Comparison of ENCODE assay signal across 23 mouse cellular contexts in the genomic region with DNA sequence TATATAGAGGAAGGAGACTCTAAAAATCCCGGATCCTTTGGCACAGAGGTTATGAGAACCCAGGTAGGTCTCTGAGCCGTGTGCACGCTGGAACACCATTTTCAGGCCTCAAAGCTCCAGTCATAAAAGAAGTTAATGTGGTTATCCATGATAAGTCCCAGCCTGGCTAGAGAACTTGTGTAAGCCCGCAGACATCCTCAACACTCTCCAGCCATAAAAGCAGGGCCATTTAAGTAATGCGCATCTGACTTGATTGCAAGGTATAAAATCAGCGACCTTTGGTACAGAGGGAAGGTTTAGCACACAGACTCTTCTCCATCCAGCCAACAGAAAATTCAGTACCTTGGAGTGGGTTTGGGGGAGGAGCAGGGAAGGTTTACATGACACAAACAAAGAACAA.
"Had no signal": no experiment of that assay in that cellular context is flagged by ENCODE, and none has a peak within 500 bp of the region (broad histone marks: within the 10 kb centered on the region; RNA-seq: fewer than 3 reads in every experiment).

No protein-coding gene starts in this region.

- H3K4me2 ChIP-seq: liver, embryonic 15.5 days; lung, embryonic 15.5 days; midbrain, embryonic 11.5 days; midbrain, embryonic 13.5 days; neural tube, embryonic 13.5 days; neural tube, embryonic 15.5 days had no signal

- H3K9me3 ChIP-seq: liver, embryonic 15.5 days; lung, embryonic 15.5 days; neural tube, embryonic 13.5 days; neural tube, embryonic 15.5 days had no signal

- DNase-seq: liver, postnatal 0 days; lung, adult 2 months; lung, postnatal 14 days; lung, postnatal 36 days; retina, postnatal 1 day; right cerebral cortex, adult 18-20 months; right cerebral cortex, postnatal 25 days; right cerebral cortex, postnatal 4 days; spleen, adult 18-20 months; thymus, adult 18-20 months; thymus, postnatal 14 days; thymus, postnatal 36 days had no signal

- ATAC-seq: liver, postnatal 0 days; lung, postnatal 0 days; midbrain, embryonic 13.5 days; midbrain, embryonic 16.5 days had no signal

- H3K4me3 ChIP-seq: liver, embryonic 15.5 days; lung, embryonic 15.5 days; megakaryocyte, embryonic 14.5 days; midbrain, embryonic 13.5 days; myocyte; neural tube, embryonic 13.5 days; neural tube, embryonic 15.5 days had no signal

- H3K27me3 ChIP-seq: lung, embryonic 15.5 days had no signal

- H3K4me1 ChIP-seq: liver, embryonic 15.5 days had no signal

- H3K27ac ChIP-seq: liver, embryonic 15.5 days; lung, embryonic 15.5 days; macrophage; midbrain, embryonic 13.5 days; neural tube, embryonic 13.5 days; neural tube, embryonic 15.5 days had no signal

- H3K9ac ChIP-seq: liver, embryonic 15.5 days; liver, postnatal 0 days; lung, embryonic 15.5 days; midbrain, embryonic 13.5 days; neural tube, embryonic 13.5 days; neural tube, embryonic 15.5 days had no signal

- H3K36me3 ChIP-seq: liver, embryonic 15.5 days; lung, embryonic 15.5 days; midbrain, embryonic 13.5 days; neural tube, embryonic 13.5 days; neural tube, embryonic 15.5 days had no signal
